In the genomic region with DNA sequence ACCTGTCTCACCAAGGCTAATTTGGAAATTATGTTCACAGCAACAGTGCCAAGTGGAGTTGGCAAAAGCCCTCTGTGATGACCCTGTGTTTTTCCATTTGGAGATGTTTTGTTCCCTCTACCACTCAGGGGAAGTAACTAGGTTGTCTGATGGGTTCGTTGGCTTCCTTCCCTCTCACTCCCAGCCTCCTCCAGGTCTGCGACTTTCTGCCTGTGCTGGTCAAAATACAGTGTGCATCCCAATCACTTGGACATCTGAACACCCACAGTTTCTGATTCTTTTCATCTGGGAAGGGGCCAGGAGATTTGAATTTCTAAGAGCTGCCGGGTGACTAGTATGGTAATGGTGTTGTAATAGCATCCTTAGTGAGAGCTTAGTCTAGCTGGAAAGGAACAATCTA, we compare ENCODE assay signal across 13 mouse cellular contexts. TPM values are rescaled to one million over a fixed set of nuclear protein-coding genes. Genes with fewer than 3 reads are reported as not detected.
"Had no signal": no experiment of that assay in that cellular context is flagged by ENCODE, and none has a peak within 500 bp of the region (broad histone marks: within the 10 kb centered on the region; RNA-seq: fewer than 3 reads in every experiment).

No protein-coding gene starts in this region.

- H3K4me3 ChIP-seq: liver, embryonic 13.5 days; lung, embryonic 15.5 days had no signal

- H3K27ac ChIP-seq: limb, embryonic 12.5 days; liver, embryonic 13.5 days; lung, embryonic 15.5 days; macrophage; midbrain, embryonic 12.5 days; stomach, postnatal 0 days had no signal

- DNase-seq: kidney, adult 8-10 months; kidney, postnatal 25 days; liver; liver, embryonic 13.5 days; liver, postnatal 0 days; lung, postnatal 14 days; thymus, postnatal 4 days had no signal

RNA-seq across cellular contexts. Expression of gene Robo3, which starts 28.5 kb away (rescaled TPM):
- total RNA-seq: neutrophil, adult 5-6 weeks had no signal

RNA-seq across cellular contexts. Expression of gene Robo4, which starts 59.9 kb away (rescaled TPM):
- total RNA-seq: neutrophil, adult 5-6 weeks had no signal
